Mouse (Mus musculus): ENCODE data around the gene Iqcb1. TPM values are rescaled to one million over a fixed set of nuclear protein-coding genes. Genes with fewer than 3 reads are reported as not detected.

Iqcb1 gene
- polyA plus RNA-seq (2016; fragmentation: Nextera tagmentation; extraction: Ambion mirVana): 57.6 and 65.3 TPM in 2 replicates

GRCm38 (mm10) chr16:36828054-36828786, at the start of gene Iqcb1:
Gene Iqcb1, plus strand, starts transcription at chr16:36828385.
- Histone ChIP-seq H3K4me3 (peak within 1 kb of the TSS; percentile 77), H3K4me2 (replicated peaks) (peak within 1 kb of the TSS; percentile 81), H3K27ac (peak within 1 kb of the TSS; percentile 43; the same call in 1 of the 2 replicates), H3K36me3 (no peaks in the 10 kb centered on the region), H3K9ac (peak within 1 kb of the TSS; percentile 84), H3K9me3 (no peaks in the 10 kb centered on the region), H3K4me1 (peaks cover 8% of the 10 kb centered on the region; the same call in 1 of the 2 replicates), H3K27me3 (replicated peaks) (no peaks in the 10 kb centered on the region)
- under 1% methylated on average over 59 of the region's 64 CpGs for WGBS
- peak; percentile 99 for ATAC-seq (ENCODE audit: low FRiP score, low read depth)

- no peak overlapping the region for H3K4me3 ChIP-seq
- no peak overlapping the region for H3K4me2 ChIP-seq (replicated peaks)
- H3K9ac ChIP-seq: no peak overlapping the region
- H3K4me1 ChIP-seq: no peaks in the 10 kb centered on the region
- no peaks in the 10 kb centered on the region for H3K27me3 ChIP-seq (replicated peaks)
- no peak for ATAC-seq (ENCODE audit: low FRiP score, low read depth)
- H3K36me3 ChIP-seq: no peaks in the 10 kb centered on the region
- WGBS: 90% methylated on average over 2 of the region's 2 CpGs
- H3K9me3 ChIP-seq: no peaks in the 10 kb centered on the region
- no peak overlapping the region for H3K27ac ChIP-seq
Measured at GRCm38 (mm10) chr16:36784146-36784545, 44.0 kb upstream of the Iqcb1 start.

GRCm38 (mm10) chr16:36784594-36785313, 43.4 kb upstream of the Iqcb1 start, which contains the start of gene Slc15a2:
Gene Slc15a2, minus strand, starts transcription at chr16:36784962.
- no peak for ATAC-seq (ENCODE audit: low FRiP score, low read depth)
- no peak within 1 kb of the TSS for H3K4me3 ChIP-seq
- no peaks in the 10 kb centered on the region for H3K4me1 ChIP-seq
- H3K9me3 ChIP-seq: no peaks in the 10 kb centered on the region
- no peaks in the 10 kb centered on the region for H3K36me3 ChIP-seq
- no peaks in the 10 kb centered on the region for H3K27me3 ChIP-seq (replicated peaks)
- H3K27ac ChIP-seq: no peak within 1 kb of the TSS
- no peak within 1 kb of the TSS for H3K4me2 ChIP-seq (replicated peaks)
- H3K9ac ChIP-seq: no peak within 1 kb of the TSS
- WGBS: 81% methylated on average over 10 of the region's 10 CpGs

DNA sequence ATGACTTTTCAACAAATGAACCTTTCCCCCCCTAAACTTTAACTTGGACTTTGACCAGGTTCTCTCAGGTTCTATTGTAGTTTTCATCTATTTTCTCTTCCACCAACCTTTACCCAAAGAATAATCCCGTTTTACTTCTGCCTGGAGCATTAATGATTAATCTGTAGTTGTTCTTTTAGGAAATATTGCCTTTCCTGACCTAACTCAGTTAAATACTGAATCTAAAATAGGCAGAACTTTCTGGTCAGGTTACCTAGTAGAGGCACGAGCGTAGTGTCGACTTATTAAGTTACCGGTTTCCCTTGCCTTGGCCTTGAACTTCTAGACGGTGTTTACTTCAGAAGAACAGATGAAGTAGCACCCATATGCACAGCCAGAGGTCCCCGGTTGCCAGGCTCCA, 41.7 kb upstream of the Iqcb1 start:
- Histone ChIP-seq H3K4me3 (no peak overlapping the region), H3K9me3 (no peaks in the 10 kb centered on the region), H3K36me3 (no peaks in the 10 kb centered on the region), H3K4me1 (no peaks in the 10 kb centered on the region), H3K27ac (no peak overlapping the region), H3K4me2 (replicated peaks) (no peak overlapping the region), H3K27me3 (replicated peaks) (no peaks in the 10 kb centered on the region), H3K9ac (no peak overlapping the region)
- no peak for ATAC-seq (ENCODE audit: low FRiP score, low read depth)
- WGBS: 94% methylated on average over 7 of the region's 7 CpGs

GRCm38 (mm10) chr16:36790166-36790565, 38.0 kb upstream of the Iqcb1 start:
- Histone ChIP-seq H3K4me1 (no peaks in the 10 kb centered on the region), H3K9ac (no peak overlapping the region), H3K27ac (no peak overlapping the region), H3K9me3 (no peaks in the 10 kb centered on the region), H3K4me2 (replicated peaks) (no peak overlapping the region), H3K36me3 (no peaks in the 10 kb centered on the region), H3K27me3 (replicated peaks) (no peaks in the 10 kb centered on the region), H3K4me3 (no peak overlapping the region)
- ATAC-seq (ENCODE audit: low FRiP score, low read depth): no peak
- WGBS: 86% methylated on average over 4 of the region's 4 CpGs

- no peaks in the 10 kb centered on the region for H3K27me3 ChIP-seq (replicated peaks)
- no peak overlapping the region for H3K4me2 ChIP-seq (replicated peaks)
- H3K4me3 ChIP-seq: no peak overlapping the region
- H3K9me3 ChIP-seq: no peaks in the 10 kb centered on the region
- no peaks in the 10 kb centered on the region for H3K4me1 ChIP-seq
- no peaks in the 10 kb centered on the region for H3K36me3 ChIP-seq
- no peak for ATAC-seq (ENCODE audit: low FRiP score, low read depth)
- no peak overlapping the region for H3K27ac ChIP-seq
- WGBS: 90% methylated on average over 2 of the region's 2 CpGs
- no peak overlapping the region for H3K9ac ChIP-seq
Measured at GRCm38 (mm10) chr16:36794976-36795375, 33.2 kb upstream of the Iqcb1 start.

GRCm38 (mm10) chr16:36798334-36798733, 29.9 kb upstream of the Iqcb1 start:
- H3K4me3 ChIP-seq: no peak overlapping the region
- 75% methylated on average over 2 of the region's 2 CpGs for WGBS

DNA sequence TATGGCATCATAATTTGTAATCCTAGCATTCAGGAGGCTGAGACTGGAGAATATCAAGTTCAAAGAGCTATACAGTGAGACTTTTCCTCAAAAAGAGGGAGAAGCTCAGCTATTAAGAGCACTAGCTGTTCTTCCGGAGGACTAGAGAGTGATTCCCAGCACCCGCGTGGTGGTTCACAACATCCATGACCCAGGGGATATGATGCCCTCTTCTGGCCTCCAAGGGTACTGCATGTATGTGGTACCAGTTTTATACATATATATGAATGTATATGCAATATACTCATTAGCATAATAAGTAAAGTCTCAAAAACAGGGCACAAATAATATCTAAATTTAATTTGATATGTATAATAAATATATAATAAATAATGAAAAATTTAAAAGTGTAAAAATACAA, 25.8 kb upstream of the Iqcb1 start:
- no peak overlapping the region for H3K4me3 ChIP-seq
- peaks cover 3% of the 10 kb centered on the region for H3K9me3 ChIP-seq
- H3K4me2 ChIP-seq (replicated peaks): no peak overlapping the region
- no peak overlapping the region for H3K27ac ChIP-seq
- no peaks in the 10 kb centered on the region for H3K27me3 ChIP-seq (replicated peaks)
- no peaks in the 10 kb centered on the region for H3K4me1 ChIP-seq
- WGBS: 87% methylated on average over 3 of the region's 3 CpGs
- ATAC-seq (ENCODE audit: low FRiP score, low read depth): no peak
- no peaks in the 10 kb centered on the region for H3K36me3 ChIP-seq
- H3K9ac ChIP-seq: no peak overlapping the region

More at GRCm38 (mm10) chr16:36798334-36798733, 29.9 kb upstream of the Iqcb1 start:
- Histone ChIP-seq H3K9ac (no peak overlapping the region), H3K36me3 (no peaks in the 10 kb centered on the region), H3K4me1 (no peaks in the 10 kb centered on the region), H3K27ac (no peak overlapping the region), H3K9me3 (peaks cover 3% of the 10 kb centered on the region), H3K4me2 (replicated peaks) (no peak overlapping the region), H3K27me3 (replicated peaks) (no peaks in the 10 kb centered on the region)
- ATAC-seq (ENCODE audit: low FRiP score, low read depth): no peak

- Histone ChIP-seq H3K4me2 (replicated peaks) (no peak overlapping the region), H3K27me3 (replicated peaks) (no peaks in the 10 kb centered on the region), H3K36me3 (no peaks in the 10 kb centered on the region), H3K9me3 (no peaks in the 10 kb centered on the region), H3K27ac (no peak overlapping the region), H3K9ac (no peak overlapping the region), H3K4me3 (no peak overlapping the region), H3K4me1 (no peaks in the 10 kb centered on the region)
- 87% methylated on average over 3 of the region's 3 CpGs for WGBS
- no peak for ATAC-seq (ENCODE audit: low FRiP score, low read depth)
Measured at GRCm38 (mm10) chr16:36808616-36809015, 19.6 kb upstream of the Iqcb1 start.

DNA sequence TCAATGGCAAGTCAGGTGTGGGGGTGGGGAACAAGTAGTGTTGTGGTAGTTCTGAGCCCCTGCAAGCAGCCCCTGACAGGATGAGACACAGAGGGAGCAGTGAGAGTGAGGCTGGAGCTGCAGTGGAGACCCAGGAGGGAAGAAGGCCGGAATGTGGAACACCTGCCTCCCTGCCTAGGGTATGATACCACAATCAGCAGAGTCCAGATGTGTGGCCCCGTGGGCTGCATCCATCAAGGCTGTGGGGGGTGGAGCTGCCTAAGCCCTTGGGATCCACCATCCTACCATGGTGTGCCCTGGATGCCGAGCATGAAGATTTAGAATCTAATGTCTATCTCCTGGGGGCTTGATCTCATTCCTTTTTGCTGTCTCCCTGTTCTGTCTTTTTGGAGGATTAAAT, 14.5 kb upstream of the Iqcb1 start:
- H3K9me3 ChIP-seq: no peaks in the 10 kb centered on the region
- no peak overlapping the region for H3K9ac ChIP-seq
- H3K4me3 ChIP-seq: no peak overlapping the region
- no peak for ATAC-seq (ENCODE audit: low FRiP score, low read depth)
- 70% methylated on average over 3 of the region's 3 CpGs for WGBS
- no peaks in the 10 kb centered on the region for H3K36me3 ChIP-seq
- no peak overlapping the region for H3K27ac ChIP-seq
- H3K27me3 ChIP-seq (replicated peaks): no peaks in the 10 kb centered on the region
- H3K4me2 ChIP-seq (replicated peaks): no peak overlapping the region
- H3K4me1 ChIP-seq: no peaks in the 10 kb centered on the region

- Histone ChIP-seq H3K4me1 (0 out of 2 replicates have a peak, but pooled peaks cover 3% of the 10 kb centered on the region), H3K27me3 (replicated peaks) (no peaks in the 10 kb centered on the region), H3K4me2 (replicated peaks) (no peak overlapping the region), H3K27ac (no peak overlapping the region), H3K4me3 (no peak overlapping the region), H3K9ac (no peak overlapping the region), H3K36me3 (no peaks in the 10 kb centered on the region), H3K9me3 (no peaks in the 10 kb centered on the region)
- 0 out of 2 replicates have a peak, but pooled peaks have one; percentile 23 for ATAC-seq (ENCODE audit: low FRiP score, low read depth)
Measured at GRCm38 (mm10) chr16:36816916-36817315, 11.3 kb upstream of the Iqcb1 start.

DNA sequence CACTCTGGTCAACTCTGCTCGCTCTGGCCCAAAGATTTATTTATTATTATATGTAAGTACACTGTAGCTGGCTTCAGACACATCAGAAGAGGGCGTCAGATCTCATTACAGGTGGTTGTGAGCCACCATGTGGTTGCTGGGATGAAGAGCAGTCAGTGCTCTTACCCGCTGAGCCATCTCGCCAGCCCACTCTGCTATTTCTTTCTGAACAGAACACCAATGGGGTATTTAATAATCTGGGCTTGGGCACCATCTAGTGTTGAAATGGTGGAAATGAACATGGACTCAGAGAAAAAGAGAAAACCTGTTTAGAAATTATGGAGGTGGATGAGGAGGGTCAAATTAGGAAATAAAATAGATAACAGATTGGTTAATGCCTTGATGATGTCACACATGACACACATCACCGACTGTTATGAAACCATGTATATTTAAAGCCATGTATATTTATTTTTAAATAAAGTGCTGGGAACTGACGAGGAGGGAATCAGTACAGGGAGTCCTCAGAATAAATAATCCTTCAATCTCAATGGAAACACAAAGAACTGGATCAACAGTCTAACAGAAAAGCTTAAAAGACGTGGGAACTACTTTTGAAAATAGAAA, 10.8 kb upstream of the Iqcb1 start:
- Histone ChIP-seq H3K36me3 (no peaks in the 10 kb centered on the region), H3K4me3 (no peak overlapping the region), H3K9ac (no peak overlapping the region), H3K9me3 (no peaks in the 10 kb centered on the region), H3K4me2 (replicated peaks) (no peak overlapping the region), H3K27me3 (replicated peaks) (no peaks in the 10 kb centered on the region), H3K4me1 (0 out of 2 replicates have a peak, but pooled peaks cover 3% of the 10 kb centered on the region), H3K27ac (no peak overlapping the region)
- WGBS: 22% methylated on average over 7 of the region's 7 CpGs
- peak; percentile 91 for ATAC-seq (ENCODE audit: low FRiP score, low read depth)

Data from neural tube, embryonic 12.5 days (tissue).